Mouse (Mus musculus): ENCODE results near the gene Csn1s2a. TPM values are rescaled to one million over a fixed set of nuclear protein-coding genes. Genes with fewer than 3 reads are reported as not detected.
"Not testable (repeated sequence)": the region's sequence is repeated elsewhere in the genome, so short reads cannot be mapped to it uniquely, and the experiment has no call there.

The Csn1s2a gene
- polyA plus RNA-seq (2015; fragmentation: Nextera tagmentation; extraction: Ambion mirVana) = not detected in 2 replicates

GRCm38 (mm10) chr5:87774267-87774666 lies at the start of gene Csn1s2a:
TSS of gene Csn1s2a (plus strand) at chr5:87774567.
- Histone ChIP-seq H3K27ac (ENCODE audit: low read length) (no peak within 1 kb of the TSS), H3K4me3 (ENCODE audit: low read length) (no peak within 1 kb of the TSS), H3K27me3 (replicated peaks; ENCODE audit: control insufficient read depth, insufficient read depth, low read length) (no peaks in the 10 kb centered on the region), H3K4me2 (ENCODE audit: low read depth, low read length) (no peak within 1 kb of the TSS), H3K36me3 (ENCODE audit: control insufficient read depth, insufficient read depth, low read length) (no peaks in the 10 kb centered on the region), H3K4me1 (ENCODE audit: control insufficient read depth, insufficient read depth, low read length) (no peaks in the 10 kb centered on the region), H3K9me3 (ENCODE audit: control insufficient read depth, low read length) (no peaks in the 10 kb centered on the region), H3K9ac (ENCODE audit: low read depth, low read length) (no peak within 1 kb of the TSS)
- 65% methylated on average over 1 of the region's 1 CpGs for WGBS
- ATAC-seq = no peak

GRCm38 (mm10) chr5:87734821-87735220 lies 39.5 kb upstream of the Csn1s2a start:
- H3K27me3 ChIP-seq (replicated peaks; ENCODE audit: control insufficient read depth, insufficient read depth, low read length) = no peaks in the 10 kb centered on the region
- no peak overlapping the region for H3K4me2 ChIP-seq (ENCODE audit: low read depth, low read length)
- no peaks in the 10 kb centered on the region for H3K4me1 ChIP-seq (ENCODE audit: control insufficient read depth, insufficient read depth, low read length)
- H3K27ac ChIP-seq (ENCODE audit: low read length) = no peak overlapping the region
- ATAC-seq = no peak
- no peaks in the 10 kb centered on the region for H3K9me3 ChIP-seq (ENCODE audit: control insufficient read depth, low read length)
- no peaks in the 10 kb centered on the region for H3K36me3 ChIP-seq (ENCODE audit: control insufficient read depth, insufficient read depth, low read length)
- H3K4me3 ChIP-seq (ENCODE audit: low read length) = no peak overlapping the region
- H3K9ac ChIP-seq (ENCODE audit: low read depth, low read length) = no peak overlapping the region

GRCm38 (mm10) chr5:87753471-87753870 lies 20.9 kb upstream of the Csn1s2a start:
- H3K4me2 ChIP-seq (ENCODE audit: low read depth, low read length) = no peak overlapping the region
- no peak for ATAC-seq
- H3K36me3 ChIP-seq (ENCODE audit: control insufficient read depth, insufficient read depth, low read length) = no peaks in the 10 kb centered on the region
- H3K27ac ChIP-seq (ENCODE audit: low read length) = no peak overlapping the region
- H3K27me3 ChIP-seq (replicated peaks; ENCODE audit: control insufficient read depth, insufficient read depth, low read length) = no peaks in the 10 kb centered on the region
- no peak overlapping the region for H3K4me3 ChIP-seq (ENCODE audit: low read length)
- no peaks in the 10 kb centered on the region for H3K4me1 ChIP-seq (ENCODE audit: control insufficient read depth, insufficient read depth, low read length)
- 89% methylated on average over 1 of the region's 1 CpGs for WGBS
- no peaks in the 10 kb centered on the region for H3K9me3 ChIP-seq (ENCODE audit: control insufficient read depth, low read length)
- no peak overlapping the region for H3K9ac ChIP-seq (ENCODE audit: low read depth, low read length)

GRCm38 (mm10) chr5:87764546-87764945 lies 9.8 kb upstream of the Csn1s2a start:
- H3K4me3 ChIP-seq (ENCODE audit: low read length) = no peak overlapping the region
- no peak overlapping the region for H3K9ac ChIP-seq (ENCODE audit: low read depth, low read length)
- 78% methylated on average over 3 of the region's 3 CpGs for WGBS
- no peak overlapping the region for H3K4me2 ChIP-seq (ENCODE audit: low read depth, low read length)
- no peaks in the 10 kb centered on the region for H3K9me3 ChIP-seq (ENCODE audit: control insufficient read depth, low read length)
- no peak overlapping the region for H3K27ac ChIP-seq (ENCODE audit: low read length)
- H3K4me1 ChIP-seq (ENCODE audit: control insufficient read depth, insufficient read depth, low read length) = no peaks in the 10 kb centered on the region
- H3K27me3 ChIP-seq (replicated peaks; ENCODE audit: control insufficient read depth, insufficient read depth, low read length) = no peaks in the 10 kb centered on the region
- no peaks in the 10 kb centered on the region for H3K36me3 ChIP-seq (ENCODE audit: control insufficient read depth, insufficient read depth, low read length)
- ATAC-seq = no peak

GRCm38 (mm10) chr5:87772151-87772550 lies 2.2 kb upstream of the Csn1s2a start:
- not testable (repeated sequence) for H3K36me3 ChIP-seq (ENCODE audit: control insufficient read depth, insufficient read depth, low read length); ATAC-seq; H3K27me3 ChIP-seq (replicated peaks; ENCODE audit: control insufficient read depth, insufficient read depth, low read length); H3K27ac ChIP-seq (ENCODE audit: low read length); H3K4me1 ChIP-seq (ENCODE audit: control insufficient read depth, insufficient read depth, low read length); H3K9me3 ChIP-seq (ENCODE audit: control insufficient read depth, low read length); H3K4me2 ChIP-seq (ENCODE audit: low read depth, low read length); H3K9ac ChIP-seq (ENCODE audit: low read depth, low read length); H3K4me3 ChIP-seq (ENCODE audit: low read length)
- 44% methylated on average over 2 of the region's 2 CpGs for WGBS

GRCm38 (mm10) chr5:87782731-87783130 lies 8.4 kb downstream of the Csn1s2a start:
- no peak overlapping the region for H3K4me2 ChIP-seq (ENCODE audit: low read depth, low read length)
- no peaks in the 10 kb centered on the region for H3K9me3 ChIP-seq (ENCODE audit: control insufficient read depth, low read length)
- H3K27ac ChIP-seq (ENCODE audit: low read length) = no peak overlapping the region
- ATAC-seq = no peak
- no peak overlapping the region for H3K9ac ChIP-seq (ENCODE audit: low read depth, low read length)
- no peaks in the 10 kb centered on the region for H3K27me3 ChIP-seq (replicated peaks; ENCODE audit: control insufficient read depth, insufficient read depth, low read length)
- no peaks in the 10 kb centered on the region for H3K36me3 ChIP-seq (ENCODE audit: control insufficient read depth, insufficient read depth, low read length)
- no peaks in the 10 kb centered on the region for H3K4me1 ChIP-seq (ENCODE audit: control insufficient read depth, insufficient read depth, low read length)
- WGBS = 55% methylated on average over 4 of the region's 4 CpGs
- H3K4me3 ChIP-seq (ENCODE audit: low read length) = no peak overlapping the region

GRCm38 (mm10) chr5:87807782-87808181 lies 33.4 kb downstream of the Csn1s2a start, which contains the start of gene Csn1s2b:
TSS of gene Csn1s2b (plus strand) at chr5:87808082.
- H3K36me3 ChIP-seq (ENCODE audit: control insufficient read depth, insufficient read depth, low read length) = no peaks in the 10 kb centered on the region
- WGBS = 65% methylated on average over 2 of the region's 2 CpGs
- H3K27me3 ChIP-seq (replicated peaks; ENCODE audit: control insufficient read depth, insufficient read depth, low read length) = no peaks in the 10 kb centered on the region
- no peak within 1 kb of the TSS for H3K27ac ChIP-seq (ENCODE audit: low read length)
- no peak within 1 kb of the TSS for H3K4me2 ChIP-seq (ENCODE audit: low read depth, low read length)
- no peak within 1 kb of the TSS for H3K9ac ChIP-seq (ENCODE audit: low read depth, low read length)
- H3K9me3 ChIP-seq (ENCODE audit: control insufficient read depth, low read length) = no peaks in the 10 kb centered on the region
- H3K4me1 ChIP-seq (ENCODE audit: control insufficient read depth, insufficient read depth, low read length) = no peaks in the 10 kb centered on the region
- no peak within 1 kb of the TSS for H3K4me3 ChIP-seq (ENCODE audit: low read length)
- ATAC-seq = no peak

GRCm38 (mm10) chr5:87809253-87809652 lies 34.9 kb downstream of the Csn1s2a start:
- Histone ChIP-seq H3K36me3 (ENCODE audit: control insufficient read depth, insufficient read depth, low read length) (no peaks in the 10 kb centered on the region), H3K27ac (ENCODE audit: low read length) (no peak overlapping the region), H3K27me3 (replicated peaks; ENCODE audit: control insufficient read depth, insufficient read depth, low read length) (no peaks in the 10 kb centered on the region), H3K4me3 (ENCODE audit: low read length) (no peak overlapping the region), H3K4me1 (ENCODE audit: control insufficient read depth, insufficient read depth, low read length) (no peaks in the 10 kb centered on the region), H3K4me2 (ENCODE audit: low read depth, low read length) (no peak overlapping the region), H3K9me3 (ENCODE audit: control insufficient read depth, low read length) (no peaks in the 10 kb centered on the region), H3K9ac (ENCODE audit: low read depth, low read length) (no peak overlapping the region)
- WGBS = 69% methylated on average over 2 of the region's 2 CpGs
- ATAC-seq = no peak

- 60% methylated on average over 1 of the region's 1 CpGs for WGBS
- Histone ChIP-seq H3K4me2 (ENCODE audit: low read depth, low read length) (no peak within 1 kb of the TSS), H3K9ac (ENCODE audit: low read depth, low read length) (no peak within 1 kb of the TSS), H3K27ac (ENCODE audit: low read length) (no peak within 1 kb of the TSS), H3K4me3 (ENCODE audit: low read length) (no peak within 1 kb of the TSS), H3K36me3 (ENCODE audit: control insufficient read depth, insufficient read depth, low read length) (no peaks in the 10 kb centered on the region), H3K4me1 (ENCODE audit: control insufficient read depth, insufficient read depth, low read length) (no peaks in the 10 kb centered on the region), H3K27me3 (replicated peaks; ENCODE audit: control insufficient read depth, insufficient read depth, low read length) (no peaks in the 10 kb centered on the region), H3K9me3 (ENCODE audit: control insufficient read depth, low read length) (no peaks in the 10 kb centered on the region)
- ATAC-seq = no peak
Observed at GRCm38 (mm10) chr5:87825386-87825785, 51.0 kb downstream of the Csn1s2a start, which contains the start of gene Prr27. TSS of gene Prr27 (plus strand) at chr5:87825686.
